Mouse (Mus musculus) lung, postnatal 14 days (tissue): ENCODE measurements around the gene Fbxw11.

Experiments used
- DNase-seq: peaks from one replicate; pipeline ENCODE4 v3.0.0; 2021

Gene Fbxw11

DNA sequence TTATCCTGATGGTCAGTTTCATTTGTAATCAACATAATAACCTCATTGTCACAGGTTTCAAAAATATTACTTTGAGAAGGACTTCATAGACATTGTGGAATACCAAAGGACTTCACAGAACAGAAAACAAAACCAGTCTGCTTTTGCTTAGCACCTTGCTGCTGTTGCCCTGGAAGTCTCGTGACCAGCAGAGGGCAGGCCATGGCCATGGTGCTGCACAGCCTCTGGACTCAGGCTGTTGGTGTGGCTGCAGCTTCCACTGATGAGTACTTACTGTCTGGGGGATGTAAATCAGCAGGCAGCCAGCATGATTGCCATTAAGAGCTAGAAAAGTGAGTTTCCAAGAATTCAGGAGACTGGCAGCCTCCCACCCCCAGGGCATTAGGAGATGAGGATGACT lies 16.8 kb upstream of the Fbxw11 start:
- DNase-seq: peak; percentile 82

DNA sequence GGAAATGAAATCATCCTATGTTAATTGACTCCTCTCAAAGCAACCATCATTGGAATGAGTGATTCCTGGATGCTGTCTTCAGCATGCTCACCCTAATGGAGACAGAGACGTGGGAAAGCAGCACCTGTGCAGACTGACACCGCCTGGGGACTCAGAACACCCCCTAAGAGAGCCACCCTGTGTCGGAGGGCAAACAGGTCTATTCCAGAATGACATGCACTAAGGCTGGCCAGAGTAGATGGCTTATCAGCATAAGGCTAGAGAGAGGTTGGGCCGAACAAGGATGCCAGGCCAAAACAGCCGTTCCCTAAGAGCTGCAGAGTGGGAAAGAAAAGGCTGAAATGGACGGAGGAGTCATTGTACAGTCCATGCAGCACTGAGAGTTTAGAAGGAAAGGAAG lies 16.4 kb upstream of the Fbxw11 start:
- DNase-seq: no peak

DNA sequence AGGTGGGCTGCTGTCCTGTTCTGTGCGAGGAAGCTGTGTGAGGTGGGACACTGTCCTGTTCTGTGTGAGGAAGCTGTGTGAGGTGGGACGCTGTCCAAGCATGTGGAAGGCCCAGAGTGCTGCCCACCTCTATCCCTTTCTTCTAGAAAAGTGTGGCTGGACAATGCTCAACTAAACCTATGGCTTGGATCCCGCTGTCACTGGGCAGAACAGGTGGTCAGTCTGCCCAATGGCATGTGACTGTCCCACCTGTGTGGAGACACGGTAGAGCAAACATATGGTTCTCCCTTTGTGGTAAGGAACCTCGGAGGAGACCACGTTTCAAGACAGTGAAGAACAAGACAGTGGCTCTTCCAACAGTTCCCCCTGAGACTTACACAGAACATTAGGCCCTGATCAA lies 14.6 kb upstream of the Fbxw11 start:
- DNase-seq: no peak

DNA sequence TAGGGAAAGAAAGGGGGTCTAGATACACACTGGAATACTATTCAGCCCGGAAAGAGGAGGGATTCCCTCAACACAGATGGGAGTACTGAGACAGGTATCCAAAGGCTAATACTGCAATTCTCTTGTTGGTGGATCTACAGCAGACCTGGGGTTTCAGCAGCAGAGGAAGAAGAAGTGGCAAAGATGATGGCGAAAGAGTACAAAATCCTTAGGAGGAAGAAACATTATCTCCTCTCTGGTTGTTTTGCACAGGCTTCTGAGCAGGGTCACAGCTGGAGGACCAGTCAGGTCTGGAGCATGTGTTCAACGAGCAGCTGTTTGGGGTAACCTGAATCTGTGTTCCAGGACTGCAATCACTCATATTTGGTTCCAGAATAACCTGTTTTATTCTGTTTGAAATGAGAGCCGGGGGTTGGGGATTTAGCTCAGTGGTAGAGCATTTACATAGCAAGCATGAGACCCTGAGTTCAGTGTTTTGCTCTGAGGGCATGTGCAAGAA lies 12.8 kb upstream of the Fbxw11 start:
- no peak for DNase-seq

DNA sequence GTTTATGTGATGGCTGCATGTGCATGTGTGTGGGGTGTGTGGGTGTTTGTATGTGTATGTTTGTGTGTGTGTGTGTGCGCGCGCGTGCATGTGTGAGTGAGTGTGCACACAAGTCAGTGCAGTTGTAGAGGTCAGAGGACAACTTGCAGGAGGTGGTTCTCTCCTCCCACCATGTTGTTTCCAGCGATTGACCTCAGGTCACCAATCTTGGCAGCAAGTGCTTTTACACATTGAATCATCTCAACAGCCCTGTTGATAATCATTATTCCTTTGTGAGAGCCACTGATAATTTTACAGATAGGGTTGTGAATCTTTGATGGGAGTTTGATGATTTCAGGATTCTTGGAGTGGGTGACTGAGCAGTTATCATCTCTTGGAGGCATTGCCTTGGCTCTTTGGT lies 9.9 kb upstream of the Fbxw11 start:
- no peak for DNase-seq

DNA sequence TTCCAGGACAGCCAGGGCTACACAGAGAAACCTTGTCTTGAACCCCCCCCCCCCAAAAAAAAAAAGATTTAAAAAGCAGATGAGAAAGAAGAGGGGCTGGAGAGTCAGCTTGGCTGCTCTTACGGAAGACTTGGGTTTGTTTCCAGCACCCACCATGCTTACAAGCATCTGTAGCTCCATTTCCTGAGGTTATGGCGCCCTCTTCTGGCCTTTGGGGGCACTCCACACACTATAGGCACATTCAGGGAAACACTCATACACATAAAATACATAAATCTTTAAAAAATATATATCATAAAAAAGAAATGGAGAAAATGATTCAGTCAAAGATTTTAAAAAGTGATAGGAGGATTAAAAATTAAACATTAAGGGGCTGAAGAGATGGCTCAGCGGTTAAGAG lies 9.0 kb upstream of the Fbxw11 start:
- no peak for DNase-seq

DNA sequence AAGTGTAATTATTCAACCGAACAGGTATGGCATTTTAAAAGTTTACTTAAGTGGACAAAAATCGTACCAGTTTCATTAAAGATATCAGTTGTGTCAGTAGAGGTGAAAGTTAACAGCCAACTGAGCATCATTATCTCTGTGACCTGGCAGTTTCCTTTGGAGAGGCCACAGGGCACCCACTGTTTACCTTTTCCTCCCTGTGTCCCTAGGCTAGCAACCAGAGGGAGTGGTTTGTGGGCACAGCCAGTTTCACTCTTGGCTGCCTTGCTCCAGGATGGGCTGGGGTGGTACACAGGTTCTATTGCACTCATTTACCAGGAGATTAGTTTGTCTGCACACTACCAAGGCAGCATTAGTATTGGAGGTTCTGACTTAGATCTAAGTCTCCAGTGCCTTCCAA lies 8.4 kb upstream of the Fbxw11 start:
- no peak for DNase-seq

DNA sequence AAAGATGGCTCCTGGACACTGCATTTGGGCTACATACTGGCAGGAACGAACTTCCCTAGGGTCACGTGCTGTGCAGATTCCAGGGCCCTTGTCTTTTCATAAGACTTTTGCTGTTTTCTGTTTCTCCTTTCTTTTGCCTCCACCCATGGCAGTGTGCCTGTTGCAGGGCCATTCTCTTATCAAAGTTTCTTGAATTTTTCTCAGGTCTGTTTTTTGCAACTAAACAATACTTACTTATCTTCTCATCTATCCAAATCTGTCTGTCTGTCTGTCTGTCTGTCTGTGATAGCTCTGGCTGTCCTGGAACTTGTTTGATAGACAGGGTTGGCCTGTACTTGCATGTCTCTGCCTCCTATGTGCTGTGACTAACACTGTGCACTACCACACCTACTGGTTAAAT lies 7.7 kb upstream of the Fbxw11 start:
- DNase-seq: no peak

DNA sequence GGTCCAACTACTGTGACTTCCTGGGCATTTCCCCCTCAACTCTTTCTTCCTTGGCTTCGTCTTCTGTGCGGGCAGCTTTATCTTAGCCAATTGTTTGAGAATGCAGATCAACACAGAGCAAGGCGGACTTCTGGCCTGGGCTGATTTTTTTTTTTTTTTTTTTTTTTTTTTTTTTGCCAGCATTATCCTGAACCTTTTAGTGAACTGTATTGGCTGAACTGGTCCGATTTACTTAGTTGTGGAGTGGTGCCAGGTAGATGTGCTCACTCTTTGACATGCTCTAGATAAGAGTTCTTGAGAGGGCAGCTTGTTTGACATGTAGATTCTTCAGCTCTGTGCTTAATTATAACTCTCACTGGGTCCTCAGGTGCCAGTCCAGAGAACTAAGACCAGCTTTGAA lies 6.2 kb upstream of the Fbxw11 start:
- DNase-seq: no peak

DNA sequence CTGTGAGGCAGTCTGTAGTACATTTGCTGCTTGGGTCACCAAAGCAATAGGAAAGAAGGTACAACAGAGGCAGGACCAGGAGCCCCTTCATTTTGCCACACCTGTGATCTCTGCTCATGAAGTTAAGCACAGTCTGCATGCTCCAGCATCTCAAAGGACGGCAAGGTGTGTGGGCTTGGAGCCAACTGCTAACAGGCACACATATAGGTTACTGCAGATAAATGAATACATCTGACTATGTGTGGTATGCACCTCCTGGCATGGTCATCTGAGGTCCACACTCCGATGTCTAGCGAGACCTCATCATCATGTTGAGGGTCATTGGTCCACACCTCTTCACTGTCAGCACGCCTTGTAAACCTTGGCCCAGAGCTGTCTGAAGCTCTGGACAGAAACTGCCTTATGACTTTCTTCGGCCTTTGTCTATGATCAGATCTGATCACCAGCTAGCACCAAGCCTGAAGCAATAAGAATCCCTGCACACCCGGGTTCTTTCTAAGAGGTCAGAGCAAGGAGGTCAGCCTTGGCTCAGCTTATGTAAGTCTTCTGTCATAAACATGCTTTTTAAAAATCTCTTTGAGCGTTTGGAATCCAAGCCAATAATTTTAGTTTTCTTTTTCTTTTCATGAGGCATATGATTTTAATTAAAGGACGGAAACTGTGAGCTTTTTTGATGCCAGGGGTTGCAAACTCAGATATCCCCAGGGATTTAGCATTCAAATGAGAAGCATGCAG lies 3.8 kb upstream of the Fbxw11 start:
- DNase-seq: no peak

DNA sequence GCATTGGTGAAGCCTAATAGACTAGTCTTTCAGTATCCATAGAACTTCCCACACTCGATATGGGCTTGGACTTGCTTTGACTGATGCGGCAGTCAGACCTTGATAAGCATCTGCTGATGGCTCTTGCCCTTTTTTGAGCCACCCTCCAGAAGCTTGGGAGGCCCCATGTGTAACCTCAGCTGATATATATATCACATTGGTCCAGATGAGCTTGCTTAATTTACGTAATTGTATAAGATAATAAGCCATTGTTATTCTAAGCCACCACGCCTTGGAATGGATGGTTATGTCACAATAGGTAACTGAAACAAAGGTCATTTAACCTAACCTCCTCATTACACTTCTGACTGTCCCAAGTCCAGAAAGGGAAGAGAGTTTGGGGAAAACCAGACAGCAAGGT lies 1.9 kb upstream of the Fbxw11 start:
- DNase-seq: no peak

DNA sequence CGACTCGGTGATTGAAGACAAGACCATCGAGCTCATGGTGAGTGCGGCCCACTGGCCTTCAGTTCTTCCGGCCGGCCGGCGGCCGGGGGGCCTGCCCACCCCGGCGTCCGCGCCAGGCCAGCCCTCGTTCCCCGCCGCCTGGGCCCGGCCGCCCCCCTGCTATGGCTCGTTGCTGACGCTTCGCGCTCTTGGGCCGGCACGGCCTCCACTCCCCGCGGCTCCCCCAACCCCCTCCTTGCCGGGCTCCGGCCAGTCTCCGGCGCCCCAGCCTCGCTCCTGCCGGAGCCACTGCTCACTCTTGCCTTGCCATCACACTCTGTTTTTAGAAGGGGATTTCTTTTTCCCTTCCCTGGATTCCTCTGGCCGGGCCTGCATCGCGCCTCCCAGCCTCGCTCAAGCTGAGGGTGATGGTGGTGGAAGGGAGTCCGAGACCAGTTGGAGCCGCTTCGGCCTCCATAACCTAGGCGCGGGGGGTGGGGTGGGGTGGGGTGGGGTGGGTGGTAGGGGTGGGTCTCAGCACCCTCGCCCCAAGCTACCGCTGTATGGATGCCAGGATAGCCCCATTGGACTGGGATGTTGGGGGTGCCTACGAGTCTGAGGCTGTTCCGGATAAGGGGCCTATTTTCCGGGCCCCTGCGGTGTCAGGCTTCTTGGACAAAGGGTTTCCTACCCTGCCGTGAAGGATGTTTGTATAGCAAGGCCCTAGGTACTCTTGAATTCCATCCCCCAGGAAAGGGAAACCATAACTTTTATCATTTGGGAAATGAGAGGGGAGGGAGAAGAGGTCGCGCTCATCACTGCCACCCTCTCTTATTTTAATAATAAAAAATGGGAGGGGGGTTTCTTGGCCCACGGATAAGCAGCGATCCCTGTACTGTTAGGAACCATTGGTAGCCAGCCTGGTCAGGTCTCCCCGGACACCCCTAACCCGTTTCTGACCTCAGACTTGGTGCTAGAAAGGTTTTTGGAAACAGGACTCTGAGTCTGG lies 669 bp downstream of the Fbxw11 start:
- DNase-seq: peak; percentile 16

DNA sequence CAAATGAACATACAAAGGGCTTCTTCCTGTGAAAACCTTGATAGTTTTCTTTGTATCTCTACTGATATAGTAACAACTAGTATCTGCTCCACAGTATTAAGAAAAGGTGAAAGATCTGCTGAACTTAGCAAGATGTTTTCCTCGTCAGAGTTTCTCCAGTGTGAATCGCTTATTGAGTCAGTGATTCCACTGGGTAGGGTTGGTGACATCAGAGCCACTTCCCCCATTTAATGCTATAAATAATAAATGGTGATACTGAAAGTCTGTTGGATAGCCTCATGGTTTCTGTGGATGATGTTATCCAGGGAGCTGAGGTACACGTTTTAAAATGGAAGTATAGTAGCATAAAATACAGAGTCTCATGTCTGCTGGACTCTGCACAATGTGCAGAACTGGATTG lies 1.5 kb downstream of the Fbxw11 start:
- no peak for DNase-seq

DNA sequence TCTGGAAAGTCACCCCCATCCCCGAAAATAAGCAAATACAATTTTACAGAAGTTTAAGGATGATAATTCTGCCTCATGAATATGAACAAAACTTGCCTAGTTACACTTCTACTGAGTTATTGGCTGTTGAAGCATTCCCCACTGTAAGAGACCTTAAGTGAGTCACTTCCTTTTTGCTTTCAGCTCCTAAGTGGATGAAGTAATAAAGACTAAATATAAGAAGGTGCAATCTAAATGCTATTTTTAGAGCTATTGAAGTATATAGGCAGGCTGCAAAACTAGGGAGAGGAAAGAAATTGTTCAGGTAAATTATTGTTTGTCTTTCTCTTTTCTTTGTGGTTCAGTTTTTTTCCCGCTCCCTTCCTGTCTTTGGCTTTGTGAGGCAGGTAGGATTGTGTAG lies 4.7 kb downstream of the Fbxw11 start:
- no peak for DNase-seq

DNA sequence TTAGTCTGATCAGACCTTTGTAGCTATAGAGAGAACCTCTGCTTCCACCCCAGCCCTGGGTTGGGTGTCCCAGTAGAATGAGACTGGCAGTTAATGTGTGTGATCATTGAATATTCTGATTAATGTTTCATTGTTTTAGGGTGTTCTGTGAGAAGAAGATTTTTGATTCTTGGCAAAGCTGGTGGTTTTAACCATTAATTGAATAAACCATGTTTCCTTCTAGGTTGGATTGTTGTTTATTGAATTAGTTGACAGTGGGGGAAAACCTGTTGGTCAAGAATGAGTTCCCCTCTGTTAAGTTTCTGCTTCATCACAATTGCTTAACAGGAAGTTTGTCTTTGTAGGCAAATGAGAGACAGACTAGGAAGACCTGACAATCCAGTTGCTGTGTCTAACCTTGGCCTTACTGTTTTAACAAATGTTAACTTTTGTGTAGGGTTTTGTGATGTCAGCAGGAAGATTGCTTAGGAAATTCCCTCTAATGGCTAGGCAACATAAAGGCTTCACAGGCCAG lies 7.8 kb downstream of the Fbxw11 start:
- DNase-seq: no peak

DNA sequence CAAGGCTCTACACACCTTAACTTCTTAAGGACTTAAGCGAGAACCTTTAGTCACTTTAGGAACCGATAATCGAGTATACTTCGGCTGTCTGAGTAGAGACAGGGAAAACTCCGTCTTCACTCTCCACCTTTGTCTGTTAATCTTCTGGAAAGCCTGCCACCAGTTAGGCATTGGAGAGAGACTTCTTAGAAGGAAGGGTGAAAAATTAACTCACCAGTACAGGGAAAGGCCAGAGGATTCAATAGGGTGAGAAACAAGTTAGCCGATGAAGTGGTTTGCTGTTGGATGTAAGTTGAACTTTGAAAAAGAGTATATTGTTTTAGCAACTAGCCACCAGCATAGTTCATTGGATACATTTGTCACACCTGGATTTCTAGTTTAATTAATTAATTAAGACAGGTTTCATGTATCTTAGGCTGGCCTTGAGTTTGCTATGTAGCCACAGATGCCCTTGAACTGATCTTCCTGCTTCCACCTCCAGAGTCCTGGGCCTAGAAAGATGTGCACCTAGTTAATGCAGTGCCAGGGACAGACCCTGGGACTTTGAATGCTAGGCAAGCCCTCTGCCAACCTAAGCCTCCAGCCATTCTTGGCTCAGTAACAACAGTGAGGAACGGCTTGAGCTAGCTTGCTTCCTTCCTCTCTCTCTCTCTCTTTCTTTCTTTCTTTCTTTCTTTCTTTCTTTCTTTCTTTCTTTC lies 8.5 kb downstream of the Fbxw11 start:
- DNase-seq: no peak

DNA sequence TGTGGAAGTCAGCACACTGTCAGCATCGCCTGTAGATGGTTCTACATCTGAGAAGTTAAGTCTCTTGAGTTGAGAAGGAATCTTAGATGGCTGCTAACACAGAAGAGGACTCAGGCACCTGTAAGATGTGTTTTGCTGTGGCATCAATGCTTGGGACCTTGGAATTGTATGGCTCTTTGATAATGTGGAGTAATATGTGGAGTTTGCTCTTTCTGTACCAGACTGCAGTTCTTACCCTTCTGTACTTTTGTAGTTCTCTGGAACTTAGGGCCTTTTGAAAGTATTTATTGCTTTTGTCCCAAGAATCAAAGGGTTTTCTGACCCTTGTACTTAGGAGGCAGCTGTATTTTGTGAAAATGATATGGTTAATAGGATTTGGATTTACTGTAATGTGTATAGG lies 9.2 kb downstream of the Fbxw11 start:
- DNase-seq: no peak

DNA sequence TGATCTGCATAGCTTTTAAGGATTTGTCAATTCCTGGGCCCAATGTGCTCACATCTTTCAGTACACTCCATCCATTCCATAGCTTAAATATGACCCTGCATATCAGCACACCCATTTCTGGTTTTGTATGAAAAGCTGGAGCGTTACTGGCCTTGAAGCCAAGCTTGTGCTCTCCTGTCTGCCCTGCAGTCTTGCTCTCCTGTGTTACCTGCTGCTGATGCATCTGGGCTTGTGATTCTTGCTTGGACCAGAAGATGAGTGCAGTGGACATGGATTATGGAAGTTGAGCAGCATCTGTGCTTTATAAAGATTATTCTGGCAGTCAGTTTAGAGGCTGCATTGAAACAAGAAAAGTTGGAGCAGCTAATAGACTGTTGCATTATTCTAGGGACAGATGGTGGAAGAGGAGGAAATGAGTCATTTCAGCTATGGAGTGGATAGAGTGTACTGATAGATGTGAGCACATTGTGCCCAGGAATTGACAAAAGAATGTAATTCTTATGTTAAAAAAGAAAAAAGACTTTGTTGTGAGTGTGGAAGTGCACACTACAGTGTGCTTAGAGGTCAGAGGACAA lies 19.6 kb downstream of the Fbxw11 start:
- no peak for DNase-seq

DNA sequence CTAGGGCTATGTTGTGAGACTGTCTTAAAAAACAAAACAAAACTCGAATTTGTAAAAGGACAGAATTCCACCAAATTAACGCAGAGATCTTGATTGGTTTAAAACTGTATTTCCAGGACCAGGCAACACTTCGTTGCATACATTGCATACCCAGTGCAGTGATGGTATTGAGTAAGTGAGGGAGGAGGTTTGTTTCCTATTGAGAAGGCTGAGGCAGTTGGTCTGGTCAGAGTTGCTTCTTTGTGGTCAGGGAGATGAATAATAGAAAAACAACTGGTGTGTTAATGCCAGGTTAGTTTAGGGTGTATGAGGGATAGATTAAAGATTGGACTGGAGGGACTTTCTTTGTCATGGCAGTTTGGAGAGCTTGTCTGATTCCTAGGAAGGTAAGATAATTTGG lies 23.1 kb downstream of the Fbxw11 start:
- DNase-seq: no peak

DNA sequence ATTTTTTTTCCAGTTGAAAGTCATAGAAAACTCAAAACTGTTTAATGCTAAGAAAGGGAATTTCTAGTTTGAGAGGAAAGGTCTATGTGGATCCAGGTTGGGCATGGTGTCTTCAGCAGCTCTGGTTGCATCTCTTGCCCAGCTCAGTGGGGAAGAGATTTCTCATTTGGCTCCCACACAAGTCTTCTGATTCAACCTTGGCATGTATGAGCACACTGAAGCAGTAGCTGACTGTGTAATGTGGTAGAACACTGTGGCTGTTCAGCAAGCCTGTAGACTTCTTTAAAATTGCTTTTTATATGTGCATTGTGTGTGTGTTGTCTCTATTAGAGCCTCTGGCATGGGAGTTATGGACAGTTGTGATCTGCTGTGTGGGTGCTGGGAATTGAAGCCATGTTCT lies 24.5 kb downstream of the Fbxw11 start:
- DNase-seq: no peak

DNA sequence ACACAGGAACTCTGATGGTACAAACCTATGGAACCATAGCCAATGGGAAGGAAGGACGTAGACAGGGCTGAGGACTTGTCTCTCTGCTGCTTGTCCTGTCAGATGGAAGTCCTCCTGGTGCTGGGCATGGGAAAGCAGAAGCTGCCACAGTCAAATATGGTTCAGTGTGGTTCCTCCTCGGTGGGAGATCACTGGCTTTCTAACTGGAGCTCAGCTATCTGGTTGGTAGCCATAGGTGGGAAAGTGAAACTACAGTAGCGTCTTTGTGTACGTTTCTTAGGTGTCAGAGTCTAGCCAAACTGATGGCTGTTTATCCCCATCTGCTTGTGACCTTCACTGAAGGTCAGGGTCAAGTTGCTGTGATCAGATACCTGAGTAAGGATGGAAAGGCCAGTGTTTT lies 29.0 kb downstream of the Fbxw11 start:
- no peak for DNase-seq

DNA sequence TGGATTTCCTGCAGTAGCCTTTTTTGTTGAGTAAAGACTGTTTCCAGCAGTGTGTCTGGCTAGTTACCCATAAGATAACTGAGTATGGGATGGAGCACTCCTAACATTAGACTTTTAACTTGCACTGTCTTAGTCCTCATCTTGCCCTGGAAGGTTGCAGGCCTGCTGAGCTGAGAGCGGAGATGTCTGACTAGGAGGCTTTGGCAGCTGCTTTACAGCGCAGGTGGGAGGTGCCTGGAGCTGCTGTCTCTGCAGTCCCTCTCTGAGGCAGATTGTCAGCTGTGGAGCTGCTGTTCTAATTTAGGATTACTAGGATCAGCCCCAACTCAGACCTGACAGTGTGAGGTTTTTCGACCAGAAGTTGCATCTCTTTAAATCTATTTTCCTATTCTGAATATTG lies 34.3 kb downstream of the Fbxw11 start:
- no peak for DNase-seq

DNA sequence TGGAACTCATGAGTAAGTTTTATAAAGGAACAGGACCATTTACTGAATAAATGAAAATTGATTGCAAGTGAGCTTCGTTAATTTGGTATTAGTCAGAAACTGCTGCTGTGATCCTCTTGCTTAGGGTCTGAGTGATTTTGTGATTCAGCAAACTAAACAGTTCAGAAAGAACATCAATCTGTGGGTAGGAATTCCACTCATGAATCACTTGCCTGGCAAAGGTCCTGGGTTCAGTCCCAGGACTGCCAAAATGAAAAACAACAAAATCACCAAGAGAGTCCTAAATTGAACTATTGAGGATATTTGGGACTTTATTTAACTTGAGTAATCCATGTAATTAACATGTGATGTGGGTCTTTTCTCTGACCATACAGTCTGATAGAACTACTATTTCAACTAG lies 35.3 kb downstream of the Fbxw11 start:
- no peak for DNase-seq
